Mouse (Mus musculus): ENCODE measurements around the gene C1qtnf4. TPM values are rescaled to one million over a fixed set of nuclear protein-coding genes. Genes with fewer than 3 reads are reported as not detected.

C1qtnf4 gene
- not detected in 2 replicates for total RNA-seq (2017)

GRCm38 (mm10) chr2:90885218-90886041 is at the start of gene C1qtnf4:
Gene C1qtnf4 (plus strand): TSS chr2:90885860.
- no peak for ATAC-seq (ENCODE audit: extremely low read depth, insufficient number of reproducible peaks, low FRiP score, poor library complexity, severe bottlenecking)

- ATAC-seq (ENCODE audit: extremely low read depth, insufficient number of reproducible peaks, low FRiP score, poor library complexity, severe bottlenecking) = no peak
Observed at GRCm38 (mm10) chr2:90838621-90839020, 47.0 kb upstream of the C1qtnf4 start.

DNA sequence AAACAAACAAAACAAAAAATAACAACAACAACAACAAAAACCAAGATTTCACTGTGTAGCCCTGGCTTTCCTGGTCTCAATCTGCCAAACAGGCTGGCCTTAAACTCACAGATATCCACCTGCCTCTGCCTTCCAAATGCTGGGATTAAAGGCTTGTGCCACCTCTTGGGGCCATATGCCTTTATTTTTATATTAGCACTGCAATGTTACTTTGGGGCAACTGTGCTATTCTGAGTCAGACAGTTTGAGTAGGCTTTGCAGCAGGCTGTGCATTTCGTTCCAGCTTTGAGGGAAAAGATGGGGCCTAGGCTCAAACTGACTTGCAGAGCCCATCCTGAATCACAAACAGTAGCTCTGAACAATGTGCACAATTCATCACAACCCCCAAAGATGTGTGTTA is 42.0 kb upstream of the C1qtnf4 start:
- ATAC-seq (ENCODE audit: extremely low read depth, insufficient number of reproducible peaks, low FRiP score, poor library complexity, severe bottlenecking) = no peak

- ATAC-seq (ENCODE audit: extremely low read depth, insufficient number of reproducible peaks, low FRiP score, poor library complexity, severe bottlenecking) = no peak
Observed at GRCm38 (mm10) chr2:90844262-90844661, 41.4 kb upstream of the C1qtnf4 start.

DNA sequence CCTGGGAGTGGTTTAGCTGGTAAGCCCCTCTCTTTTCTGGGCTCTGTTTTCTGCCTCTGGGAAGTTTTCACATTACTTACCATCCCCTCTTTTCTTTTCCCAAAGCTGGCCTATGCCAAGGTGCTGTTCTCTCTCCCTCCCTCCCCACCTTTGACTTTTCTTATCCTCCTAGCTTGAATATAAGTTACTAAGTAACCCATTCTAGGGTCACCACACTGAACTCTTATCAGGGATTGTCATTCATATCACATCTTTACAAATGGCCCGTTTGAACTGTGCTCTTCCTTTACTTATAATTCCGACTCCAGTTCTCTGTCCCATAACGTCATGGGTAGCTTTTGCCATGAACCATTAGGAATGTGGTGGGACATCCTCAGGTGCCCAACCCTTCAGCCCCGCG is 40.4 kb upstream of the C1qtnf4 start:
- ATAC-seq (ENCODE audit: extremely low read depth, insufficient number of reproducible peaks, low FRiP score, poor library complexity, severe bottlenecking) = no peak

DNA sequence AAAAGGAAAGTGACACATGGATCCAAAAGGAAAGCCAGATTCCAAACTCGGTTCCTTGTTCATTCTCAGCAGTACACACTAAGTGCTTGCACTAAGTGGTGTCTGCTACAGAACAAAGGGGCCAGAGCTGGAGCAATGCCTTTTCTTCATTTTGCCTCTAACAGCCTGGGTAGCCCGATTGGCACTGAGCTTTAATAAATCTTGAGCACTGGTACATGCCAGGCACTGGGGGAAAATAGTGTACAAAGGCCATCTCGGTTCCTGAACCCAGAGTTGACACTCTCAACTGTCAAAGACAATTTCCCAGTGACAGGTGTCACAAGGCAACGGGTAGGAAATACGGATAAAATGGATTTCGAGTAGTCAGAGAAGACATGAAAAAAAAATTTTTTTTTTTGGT is 39.5 kb upstream of the C1qtnf4 start:
- ATAC-seq (ENCODE audit: extremely low read depth, insufficient number of reproducible peaks, low FRiP score, poor library complexity, severe bottlenecking) = no peak

GRCm38 (mm10) chr2:90846597-90846954 is 39.1 kb upstream of the C1qtnf4 start:
- ATAC-seq (ENCODE audit: extremely low read depth, insufficient number of reproducible peaks, low FRiP score, poor library complexity, severe bottlenecking) = no peak

DNA sequence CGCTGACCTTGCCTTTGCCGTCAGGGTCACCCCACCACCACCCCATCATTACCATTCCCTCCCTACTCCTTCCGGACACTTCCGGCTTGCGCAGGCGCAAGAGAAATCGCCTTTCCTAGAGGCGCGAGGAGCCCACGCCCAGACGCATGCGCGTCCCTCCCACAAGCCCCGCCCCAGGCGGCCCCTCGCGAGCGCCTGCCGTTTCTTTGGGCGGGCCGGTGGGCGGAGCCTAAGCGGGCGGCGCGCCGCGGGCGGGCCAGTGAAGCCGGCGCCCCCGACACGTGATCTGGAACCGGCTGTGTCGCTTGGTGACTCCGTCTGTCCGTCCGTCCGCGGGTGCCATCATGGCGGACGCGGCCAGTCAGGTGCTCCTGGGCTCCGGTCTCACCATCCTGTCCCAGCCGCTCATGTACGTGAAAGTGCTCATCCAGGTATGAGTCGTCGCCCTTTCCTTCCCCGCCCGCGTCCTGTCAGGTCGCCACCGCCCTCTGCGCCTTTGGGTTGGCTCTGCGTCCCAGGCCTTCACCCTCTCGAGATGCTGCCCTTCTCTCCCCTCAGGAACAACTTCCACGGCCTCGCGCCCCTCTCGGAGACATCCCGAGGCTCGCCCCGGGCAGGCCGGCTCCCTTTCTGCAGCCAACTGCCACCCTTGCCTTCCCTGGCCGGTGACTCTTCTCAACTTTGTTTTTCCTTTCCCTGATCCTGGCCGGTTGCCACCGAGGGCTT is 38.5 kb upstream of the C1qtnf4 start, which contains the start of gene Mtch2:
TSS of gene Mtch2 (plus strand) at position 201 of the 726 bp plus-strand sequence.
- ATAC-seq (ENCODE audit: extremely low read depth, insufficient number of reproducible peaks, low FRiP score, poor library complexity, severe bottlenecking) = peak; percentile 80

GRCm38 (mm10) chr2:90847681-90848050 is 38.0 kb upstream of the C1qtnf4 start:
- no peak for ATAC-seq (ENCODE audit: extremely low read depth, insufficient number of reproducible peaks, low FRiP score, poor library complexity, severe bottlenecking)

DNA sequence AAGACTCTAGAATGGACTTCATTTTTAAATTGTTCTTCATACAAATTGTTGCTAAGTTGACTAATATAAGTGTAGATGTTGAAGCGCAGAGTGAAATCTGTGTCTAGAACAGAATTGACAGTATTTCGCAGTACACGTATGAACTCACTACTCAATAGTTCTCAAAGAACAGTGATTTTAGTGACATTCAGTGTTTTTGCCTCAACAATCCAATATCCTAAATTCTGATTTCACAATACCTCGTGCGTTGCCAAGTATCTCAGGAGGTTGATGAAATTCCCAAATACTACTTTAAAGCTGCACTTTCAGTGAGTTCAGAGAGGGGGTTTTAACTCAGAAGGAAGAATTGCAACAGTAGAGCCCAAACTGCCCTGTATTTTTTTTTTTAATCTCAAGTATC is 37.3 kb upstream of the C1qtnf4 start:
- no peak for ATAC-seq (ENCODE audit: extremely low read depth, insufficient number of reproducible peaks, low FRiP score, poor library complexity, severe bottlenecking)

GRCm38 (mm10) chr2:90850401-90850800 is 35.3 kb upstream of the C1qtnf4 start:
- ATAC-seq (ENCODE audit: extremely low read depth, insufficient number of reproducible peaks, low FRiP score, poor library complexity, severe bottlenecking) = no peak

GRCm38 (mm10) chr2:90861486-90861885 is 24.2 kb upstream of the C1qtnf4 start:
- ATAC-seq (ENCODE audit: extremely low read depth, insufficient number of reproducible peaks, low FRiP score, poor library complexity, severe bottlenecking) = no peak

DNA sequence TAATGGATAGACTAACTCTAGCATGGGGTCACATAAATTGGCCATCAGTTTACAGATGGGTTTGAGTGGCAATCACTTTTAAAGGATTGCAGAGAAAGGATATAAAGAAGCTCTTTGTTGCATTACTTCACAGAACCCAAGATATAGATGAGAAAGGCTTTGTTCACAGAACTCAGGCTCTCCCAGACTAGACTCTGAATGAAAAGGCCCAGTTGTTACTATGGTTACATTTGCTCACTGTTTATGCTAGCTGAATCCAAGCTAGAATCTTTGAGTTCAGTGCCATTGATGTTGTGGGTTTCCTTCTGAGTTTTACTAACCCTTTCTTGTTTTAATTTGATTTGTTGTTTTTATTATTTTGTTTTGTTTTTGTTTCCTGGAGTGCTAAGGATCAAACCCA is 21.5 kb upstream of the C1qtnf4 start:
- ATAC-seq (ENCODE audit: extremely low read depth, insufficient number of reproducible peaks, low FRiP score, poor library complexity, severe bottlenecking) = no peak

DNA sequence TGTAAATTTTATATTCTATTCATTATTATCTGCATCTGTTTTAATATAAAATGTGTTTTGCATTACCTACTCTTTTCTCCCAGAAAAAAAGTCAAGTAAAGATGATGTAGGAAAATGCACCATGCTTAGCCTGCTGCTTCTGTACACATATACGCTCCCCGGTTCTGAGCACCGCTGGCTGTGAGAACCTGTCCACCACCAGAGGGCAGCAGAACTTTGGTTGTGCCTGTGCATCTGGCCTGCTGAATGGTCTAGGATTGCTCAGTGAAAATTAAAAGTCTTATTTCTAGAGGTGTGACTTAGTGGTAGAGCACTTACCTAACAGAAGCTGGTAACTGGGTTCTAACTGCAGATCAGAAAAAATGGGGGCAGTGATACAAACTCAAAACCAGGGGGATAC is 19.1 kb upstream of the C1qtnf4 start:
- ATAC-seq (ENCODE audit: extremely low read depth, insufficient number of reproducible peaks, low FRiP score, poor library complexity, severe bottlenecking) = peak; percentile 67; the same call in 1 of the 2 replicates

GRCm38 (mm10) chr2:90870136-90870601 is 15.5 kb upstream of the C1qtnf4 start:
- no peak for ATAC-seq (ENCODE audit: extremely low read depth, insufficient number of reproducible peaks, low FRiP score, poor library complexity, severe bottlenecking)

GRCm38 (mm10) chr2:90871180-90871961 is 14.3 kb upstream of the C1qtnf4 start:
- ATAC-seq (ENCODE audit: extremely low read depth, insufficient number of reproducible peaks, low FRiP score, poor library complexity, severe bottlenecking) = no peak

GRCm38 (mm10) chr2:90874025-90874424 is 11.6 kb upstream of the C1qtnf4 start:
- ATAC-seq (ENCODE audit: extremely low read depth, insufficient number of reproducible peaks, low FRiP score, poor library complexity, severe bottlenecking) = no peak

- no peak for ATAC-seq (ENCODE audit: extremely low read depth, insufficient number of reproducible peaks, low FRiP score, poor library complexity, severe bottlenecking)
Observed at GRCm38 (mm10) chr2:90875239-90875638, 10.4 kb upstream of the C1qtnf4 start.

- ATAC-seq (ENCODE audit: extremely low read depth, insufficient number of reproducible peaks, low FRiP score, poor library complexity, severe bottlenecking) = no peak
Observed at GRCm38 (mm10) chr2:90877584-90878259, 7.9 kb upstream of the C1qtnf4 start.

All from neutrophil, adult 5-6 weeks (primary cell).